Mouse (Mus musculus) layer of hippocampus, postnatal 25 days (tissue): ENCODE results near the gene Hist1h2af. TPM values are rescaled to one million over a fixed set of nuclear protein-coding genes. Genes with fewer than 3 reads are reported as not detected.
"Not testable (repeated sequence)": the region's sequence is repeated elsewhere in the genome, so short reads cannot be mapped to it uniquely, and the experiment has no call there.

Source experiments
- DNase-seq, 2 experiments: peaks; one replicate each; pipeline ENCODE4 v3.0.0; 2022; ENCODE audit warnings: mixed read lengths in 2 of 2, low spot score in 1 of 2; ENCODE audit errors: extremely low spot score in 1 of 2
- microRNA-seq, 2 experiments: library from miRNA; unstranded; fragments of <30 nt; microRNA quantifications; one replicate each; pipeline ENCODE4 v1.2.0; 2021
- total RNA-seq, 2 experiments: library from RNA; stranded (reverse); gene quantifications; 2 replicates each; pipeline ENCODE4 v1.2.3; 2021

Hist1h2af gene
- total RNA-seq, 2 experiments from 2014 or later: 7.8 to 12.2 TPM

DNA sequence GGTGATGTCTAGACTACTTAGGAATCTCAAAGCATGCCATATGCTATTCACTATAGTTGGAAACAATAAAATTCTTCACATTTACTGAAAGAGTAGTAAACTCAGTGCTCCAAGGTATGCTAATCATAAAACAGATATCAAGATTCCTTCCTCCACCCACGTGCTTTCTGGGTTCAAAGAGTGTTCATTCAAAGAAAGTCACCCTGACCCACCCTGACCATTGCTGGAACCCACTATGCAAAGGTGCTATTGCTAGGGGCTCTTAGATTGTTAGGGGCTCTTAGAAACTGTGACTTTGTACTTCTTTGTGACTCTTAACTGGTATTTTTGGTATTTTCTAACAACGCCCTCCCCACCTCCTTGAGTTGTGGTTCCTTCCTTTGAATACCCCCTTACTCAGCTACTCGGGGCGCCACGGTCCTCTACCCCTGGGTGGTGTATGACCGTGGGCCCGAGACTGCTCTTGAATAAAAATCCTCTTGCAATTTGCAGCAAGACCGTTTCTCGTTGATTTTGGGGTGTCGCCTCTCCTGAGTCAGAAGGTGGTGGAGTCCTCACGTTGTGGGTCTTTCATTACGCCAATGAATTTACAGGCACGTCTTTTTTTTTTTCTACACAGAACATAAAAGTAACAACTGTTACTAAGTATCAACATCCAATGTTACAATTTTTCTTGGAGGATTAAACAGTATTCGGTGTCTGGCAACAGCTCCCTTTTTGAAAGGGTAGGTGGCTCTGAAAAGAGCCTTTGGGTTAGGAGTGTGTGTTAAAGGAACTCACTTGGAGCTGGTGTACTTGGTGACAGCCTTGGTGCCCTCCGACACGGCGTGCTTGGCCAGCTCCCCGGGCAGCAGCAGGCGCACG lies 39.6 kb downstream of the Hist1h2af start:
- DNase-seq: not testable (repeated sequence)

DNA sequence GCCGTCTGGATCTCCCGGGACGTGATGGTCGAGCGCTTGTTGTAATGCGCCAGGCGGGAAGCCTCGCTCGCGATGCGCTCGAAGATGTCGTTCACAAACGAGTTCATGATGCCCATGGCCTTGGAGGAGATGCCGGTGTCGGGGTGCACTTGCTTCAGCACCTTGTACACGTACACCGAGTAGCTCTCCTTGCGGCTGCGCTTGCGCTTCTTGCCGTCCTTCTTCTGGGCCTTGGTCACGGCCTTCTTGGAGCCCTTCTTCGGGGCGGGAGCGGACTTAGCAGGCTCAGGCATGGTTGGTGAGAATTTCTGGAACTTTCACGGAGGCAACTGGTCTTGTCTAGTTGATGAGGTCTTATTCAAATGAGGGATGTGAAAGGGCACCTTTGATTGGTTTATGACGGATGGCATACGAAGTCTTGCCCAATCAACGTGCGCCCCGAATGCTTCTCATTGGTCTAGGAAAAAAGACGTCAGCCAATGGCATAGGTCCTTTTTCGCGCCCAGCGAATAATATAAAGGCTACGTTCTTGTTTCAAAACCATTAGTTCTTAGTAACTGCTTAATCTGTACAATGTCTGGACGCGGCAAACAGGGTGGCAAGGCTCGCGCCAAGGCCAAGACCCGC lies 40.3 kb downstream of the Hist1h2af start, which contains the start of the genes Hist1h2bf and Hist1h2ad:
Hist1h2bf (minus strand) TSS at position 299 of the 627 bp plus-strand sequence.
Hist1h2ad (plus strand) TSS at position 484 of the 627 bp plus-strand sequence.
- peak; percentile 73 to 75 for DNase-seq

DNA sequence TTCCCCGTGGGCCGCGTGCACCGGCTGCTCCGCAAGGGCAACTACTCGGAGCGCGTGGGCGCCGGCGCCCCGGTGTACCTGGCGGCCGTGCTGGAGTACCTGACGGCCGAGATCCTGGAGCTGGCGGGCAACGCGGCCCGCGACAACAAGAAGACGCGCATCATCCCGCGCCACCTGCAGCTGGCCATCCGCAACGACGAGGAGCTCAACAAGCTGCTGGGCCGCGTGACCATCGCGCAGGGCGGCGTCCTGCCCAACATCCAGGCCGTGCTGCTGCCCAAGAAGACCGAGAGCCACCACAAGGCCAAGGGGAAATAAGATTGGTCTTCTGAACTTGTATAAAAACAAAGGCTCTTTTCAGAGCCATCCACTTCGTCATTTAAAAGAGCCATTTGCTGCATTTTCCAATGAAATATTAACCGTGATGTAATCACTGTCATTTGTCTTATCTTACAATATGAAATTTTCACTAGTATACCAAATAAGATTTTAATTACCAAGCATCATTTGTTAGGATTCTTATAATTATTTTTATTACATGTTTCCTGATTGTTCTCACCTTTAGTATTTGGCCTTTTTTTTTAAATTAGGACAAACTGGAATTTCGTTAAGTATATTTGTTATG lies 41.0 kb downstream of the Hist1h2af start:
- DNase-seq: not testable (repeated sequence)

DNA sequence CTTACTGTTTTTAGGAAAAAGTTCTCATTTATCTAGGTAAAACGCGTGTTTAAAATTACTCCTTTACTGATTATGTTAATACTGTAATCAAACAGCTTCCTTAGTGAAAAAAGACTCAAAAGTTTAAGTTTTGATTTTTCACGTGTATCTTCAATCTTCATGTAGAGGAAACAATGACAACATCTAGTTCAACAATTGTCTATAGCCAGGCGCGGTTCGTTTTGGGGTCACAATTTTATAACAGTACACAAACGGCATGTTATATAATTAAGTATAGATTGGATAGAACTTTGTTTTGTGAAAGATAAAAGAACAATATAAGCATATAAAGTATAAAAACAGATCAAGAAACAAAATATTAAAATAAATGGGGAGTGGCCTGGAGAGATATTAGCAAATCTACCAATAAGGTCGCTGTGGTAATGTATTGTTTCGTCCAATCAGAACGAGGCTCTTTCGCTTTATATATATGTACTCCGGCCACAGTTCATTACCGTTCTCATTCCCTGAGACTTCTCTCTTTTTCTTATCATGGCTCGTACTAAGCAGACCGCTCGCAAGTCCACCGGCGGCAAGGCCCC lies 41.7 kb downstream of the Hist1h2af start, which contains the start of gene Hist1h3d:
Hist1h3d (plus strand) TSS at position 493 of the 581 bp plus-strand sequence.
- peak in 1 of 2 experiments; percentile 27 for DNase-seq

DNA sequence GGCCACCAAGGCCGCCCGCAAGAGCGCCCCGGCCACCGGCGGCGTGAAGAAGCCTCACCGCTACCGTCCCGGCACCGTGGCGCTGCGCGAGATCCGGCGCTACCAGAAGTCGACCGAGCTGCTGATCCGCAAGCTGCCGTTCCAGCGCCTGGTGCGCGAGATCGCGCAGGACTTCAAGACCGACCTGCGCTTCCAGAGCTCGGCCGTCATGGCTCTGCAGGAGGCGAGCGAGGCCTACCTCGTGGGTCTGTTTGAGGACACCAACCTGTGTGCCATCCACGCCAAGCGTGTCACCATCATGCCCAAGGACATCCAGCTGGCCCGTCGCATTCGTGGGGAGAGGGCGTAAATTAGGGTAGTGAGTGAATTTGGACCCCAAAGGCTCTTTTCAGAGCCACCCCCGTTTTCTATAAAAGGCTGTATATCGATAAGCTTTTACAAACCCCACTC lies 42.2 kb downstream of the Hist1h2af start:
- not testable (repeated sequence) for DNase-seq

- no peak for DNase-seq
These were observed 42.7 kb downstream of the Hist1h2af start for GRCm38 (mm10) chr13:23576351-23576881.

DNA sequence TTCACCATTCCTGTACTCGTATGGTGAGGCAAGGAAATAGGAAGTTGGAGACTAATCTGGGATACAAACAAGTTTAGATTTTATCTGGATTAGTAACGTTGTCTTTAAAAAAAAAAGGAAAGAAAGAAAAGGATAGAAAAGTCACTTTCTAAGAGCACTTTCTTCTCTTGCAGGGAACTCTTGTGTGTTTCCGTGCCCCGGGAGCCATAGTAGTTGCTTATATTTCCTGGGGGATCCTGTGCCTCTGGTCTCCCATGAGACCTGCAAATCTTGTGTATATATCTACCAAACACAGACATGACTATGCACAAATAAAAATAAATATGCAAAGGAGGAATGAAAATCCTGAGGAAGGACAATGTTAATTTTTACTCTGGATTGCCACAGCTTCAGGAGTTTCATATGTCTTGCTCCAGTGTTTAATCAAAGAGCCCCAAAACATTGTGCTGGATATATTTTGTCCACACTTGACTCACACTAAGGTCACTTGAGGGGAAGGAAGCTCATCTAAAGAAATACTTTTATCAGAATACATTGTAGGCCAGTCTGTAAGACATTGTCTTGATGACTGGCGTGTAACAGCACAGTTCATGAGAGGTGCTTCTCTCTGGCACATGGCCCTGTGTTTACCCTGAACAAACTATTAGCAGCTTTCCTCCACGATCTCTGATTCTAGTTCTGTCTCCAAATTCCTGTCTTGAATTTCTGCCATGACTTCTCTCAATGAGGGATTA lies 43.4 kb downstream of the Hist1h2af start:
- no peak for DNase-seq

DNA sequence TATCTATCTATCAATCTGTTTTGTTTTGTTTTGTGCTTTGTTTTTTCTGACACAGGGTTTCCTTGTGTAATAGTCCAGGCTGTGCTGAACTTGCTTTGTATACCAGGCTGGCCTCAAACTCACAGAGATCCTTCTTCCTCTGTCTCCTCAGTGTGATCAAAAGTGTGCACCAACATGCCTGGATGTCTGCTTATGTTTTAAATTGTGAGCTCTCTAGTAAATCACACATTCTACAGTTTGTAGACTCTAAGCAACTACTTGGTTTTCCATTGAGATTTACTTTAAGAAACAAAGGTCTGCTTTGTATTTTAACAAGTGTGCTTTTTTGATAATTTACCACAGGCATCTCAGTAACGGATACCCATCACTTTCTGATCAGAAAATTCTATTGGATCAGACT lies 44.1 kb downstream of the Hist1h2af start:
- no peak for DNase-seq

DNA sequence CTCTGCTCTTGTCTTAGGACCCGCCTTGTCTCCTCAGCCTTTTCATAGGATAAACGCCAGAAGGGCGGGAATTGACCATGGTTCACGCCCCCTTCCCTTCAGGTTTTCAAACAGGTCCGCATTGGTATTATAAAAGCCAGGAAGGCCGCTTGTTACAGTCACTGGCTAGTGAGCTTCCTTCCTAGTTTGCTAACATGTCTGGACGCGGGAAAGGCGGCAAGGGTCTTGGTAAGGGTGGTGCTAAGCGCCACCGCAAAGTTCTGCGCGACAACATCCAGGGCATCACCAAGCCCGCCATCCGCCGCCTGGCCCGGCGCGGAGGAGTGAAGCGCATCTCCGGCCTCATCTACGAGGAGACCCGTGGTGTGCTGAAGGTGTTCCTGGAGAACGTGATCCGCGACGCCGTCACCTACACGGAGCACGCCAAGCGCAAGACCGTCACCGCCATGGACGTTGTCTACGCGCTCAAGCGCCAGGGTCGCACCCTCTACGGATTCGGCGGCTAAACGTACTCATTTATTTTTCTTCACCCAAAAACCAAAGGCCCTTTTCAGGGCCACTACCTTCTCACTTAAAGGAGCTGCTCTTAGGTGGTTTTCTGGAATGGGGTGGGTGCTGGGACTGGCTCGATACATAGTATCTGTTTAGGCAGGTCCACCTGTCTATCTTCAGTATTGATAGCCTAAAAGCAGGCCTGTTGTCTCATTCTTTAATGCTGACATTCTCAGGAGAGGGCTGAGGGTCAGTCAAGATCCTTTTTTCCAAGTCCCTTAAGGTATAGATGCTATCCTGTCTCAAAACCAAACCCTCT lies 47.9 kb downstream of the Hist1h2af start, which contains the start of gene Hist1h4d:
Hist1h4d (plus strand) TSS at position 191 of the 811 bp plus-strand sequence.
- DNase-seq: peak; percentile 93 to 97

GRCm38 (mm10) chr13:23582219-23583056 lies 48.7 kb downstream of the Hist1h2af start:
- no peak for DNase-seq

- no peak for DNase-seq
These were observed 49.8 kb downstream of the Hist1h2af start for GRCm38 (mm10) chr13:23583387-23584068.

Small RNA genes lying within 50 kb of the gene (microRNA-seq; reads per million reads assigned to microRNA genes)
- gene Gm44297: 0 reads per million in 2 experiments
- gene Gm44359: 0 reads per million in 2 experiments
- gene Gm44394: 0 reads per million in 2 experiments
- 0 to 0.18 reads per million in 2 experiments for gene n-TStga1

Other genes starting within 250 kb of the Hist1h2af start
- 10 to 100 TPM; 34.3 to 40.0 TPM for gene Zfp322a, start 164.7 kb upstream of the Hist1h2af start, total RNA-seq
- gene Abt1, start 110.0 kb upstream of the Hist1h2af start, total RNA-seq: 1 to 10 TPM; 8.5 to 8.9 TPM
- gene Btn1a1, start 68.0 kb upstream of the Hist1h2af start, total RNA-seq: not detected
- gene Btn2a2, start 45.0 kb upstream of the Hist1h2af start, total RNA-seq: under 1 TPM; 0.59 to 0.66 TPM
- 100 to 1,000 TPM; 289 to 367 TPM for gene Hist1h4h, start 2.9 kb upstream of the Hist1h2af start, total RNA-seq
- gene Hist1h3g, start 1.5 kb downstream of the Hist1h2af start, total RNA-seq: 1 to 10 TPM; 3.6 to 5.7 TPM
- gene Hist1h2bh, start 9.5 kb downstream of the Hist1h2af start, total RNA-seq: 1 to 10 TPM in 1 of 2 experiments, under 1 TPM in 1; 0.94 to 1.1 TPM
- gene Hist1h3f, start 10.1 kb downstream of the Hist1h2af start, total RNA-seq: 10 to 100 TPM; 15.7 to 16.5 TPM
- gene Hist1h4f, start 17.7 kb downstream of the Hist1h2af start, total RNA-seq: 100 to 1,000 TPM; 127 to 164 TPM
- gene Hist1h1d, start 19.4 kb downstream of the Hist1h2af start, total RNA-seq: 1 to 10 TPM; 4.7 to 4.8 TPM
- gene Hist1h3e, start 28.5 kb downstream of the Hist1h2af start, total RNA-seq: 10 to 100 TPM; 47.8 to 50.0 TPM
- 1 to 10 TPM; 4.6 to 7.9 TPM for gene Hist1h2ae, start 37.3 kb downstream of the Hist1h2af start, total RNA-seq
- gene Hist1h2bg, start 37.5 kb downstream of the Hist1h2af start, total RNA-seq: 10 to 100 TPM; 79.1 to 83.5 TPM
- 10 to 100 TPM; 26.4 to 30.6 TPM for gene Hist1h2bf, start 40.3 kb downstream of the Hist1h2af start, total RNA-seq
- gene Hist1h2ad, start 40.5 kb downstream of the Hist1h2af start, total RNA-seq: 10 to 100 TPM in 1 of 2 experiments, 1 to 10 TPM in 1; 7.1 to 11.6 TPM
- 10 to 100 TPM; 10.0 to 14.4 TPM for gene Hist1h3d, start 41.9 kb downstream of the Hist1h2af start, total RNA-seq
- 100 to 1,000 TPM; 129 to 153 TPM for gene Hist1h4d, start 47.7 kb downstream of the Hist1h2af start, total RNA-seq
- 1 to 10 TPM; 7.1 to 8.3 TPM for gene Hist1h2be, start 87.2 kb downstream of the Hist1h2af start, total RNA-seq
- gene Hist1h1e, start 88.7 kb downstream of the Hist1h2af start, total RNA-seq: 10 to 100 TPM; 45.8 to 59.4 TPM
- 1 to 10 TPM; 3.1 to 3.3 TPM for gene Hist1h2ac, start 150.0 kb downstream of the Hist1h2af start, total RNA-seq
- 10 to 100 TPM; 50.7 to 51.1 TPM for gene Hist1h2bc, start 150.3 kb downstream of the Hist1h2af start, total RNA-seq
- not detected for gene Hist1h1t, start 161.9 kb downstream of the Hist1h2af start, total RNA-seq
- gene Hist1h4c, start 164.5 kb downstream of the Hist1h2af start, total RNA-seq: 100 to 1,000 TPM in 1 of 2 experiments, 10 to 100 TPM in 1; 92.2 to 102 TPM
- gene Hfe, start 176.9 kb downstream of the Hist1h2af start, total RNA-seq: 1 to 10 TPM; 3.5 to 3.6 TPM
- 10 to 100 TPM; 53.2 to 69.4 TPM for gene Hist1h1c, start 204.9 kb downstream of the Hist1h2af start, total RNA-seq
- 1 to 10 TPM; 4.6 to 6.0 TPM for gene Hist1h3c, start 211.7 kb downstream of the Hist1h2af start, total RNA-seq
- gene Hist1h2bb, start 212.8 kb downstream of the Hist1h2af start, total RNA-seq: 10 to 100 TPM; 20.1 to 33.5 TPM
- gene Hist1h2ab, start 217.2 kb downstream of the Hist1h2af start, total RNA-seq: 10 to 100 TPM; 24.8 to 42.0 TPM
- gene Hist1h3b, start 218.4 kb downstream of the Hist1h2af start, total RNA-seq: 10 to 100 TPM; 12.3 to 22.8 TPM
- 10 to 100 TPM; 71.8 to 80.9 TPM for gene Hist1h4b, start 223.1 kb downstream of the Hist1h2af start, total RNA-seq
- gene Hist1h4a, start 227.3 kb downstream of the Hist1h2af start, total RNA-seq: 10 to 100 TPM; 42.9 to 58.9 TPM
- 10 to 100 TPM; 30.8 to 53.8 TPM for gene Hist1h3a, start 228.5 kb downstream of the Hist1h2af start, total RNA-seq
- 10 to 100 TPM; 15.6 to 24.5 TPM for gene Hist1h1a, start 229.8 kb downstream of the Hist1h2af start, total RNA-seq
- gene Trim38, start 236.0 kb downstream of the Hist1h2af start, total RNA-seq: not detected